Mouse (Mus musculus) effector memory CD4-positive, alpha-beta T cell, adult 5 months (primary cell): ENCODE results near the gene Inafm2. TPM values are rescaled to one million over a fixed set of nuclear protein-coding genes. Genes with fewer than 3 reads are reported as not detected.

Source experiments
- polyA plus RNA-seq: library from polyadenylated mRNA; unstranded; fragments of 100-300 nt; shearing (Covaris generic); gene quantifications from one replicate; pipeline ENCODE4 v1.2.1, GENCODE M21; 2017

Gene Inafm2
- 17.7 TPM for polyA plus RNA-seq

GRCm38 (mm10) chr2:118745232-118745884 lies at the start of gene Inafm2:
Gene Inafm2 (plus strand): TSS chr2:118745758.

GRCm38 (mm10) chr2:118703913-118704730 lies 41.4 kb upstream of the Inafm2 start, which contains the start of gene Ankrd63:
Gene Ankrd63 (minus strand): TSS chr2:118703963.

GRCm38 (mm10) chr2:118728337-118728736 lies 17.2 kb upstream of the Inafm2 start, which contains the start of gene Plcb2:
Gene Plcb2 (minus strand): TSS chr2:118728438.

GRCm38 (mm10) chr2:118761906-118762783 lies 16.6 kb downstream of the Inafm2 start, which contains the start of gene Ccdc9b:
Gene Ccdc9b (minus strand): TSS chr2:118762661.

GRCm38 (mm10) chr2:118772158-118772874 lies 26.8 kb downstream of the Inafm2 start, which contains the start of gene Phgr1:
Gene Phgr1 (plus strand): TSS chr2:118772769.

GRCm38 (mm10) chr2:118779504-118780480 lies 34.2 kb downstream of the Inafm2 start, which contains the start of gene Disp2:
Gene Disp2 (plus strand): TSS chr2:118779719.

Other genes with a start within 250 kb of the Inafm2 start
- gene Bmf, start 196.1 kb upstream of the Inafm2 start, polyA plus RNA-seq: 9.0 TPM
- gene Bub1b, start 147.5 kb upstream of the Inafm2 start, polyA plus RNA-seq: 3.3 TPM
- gene Pak6, start 82.5 kb upstream of the Inafm2 start, polyA plus RNA-seq: 2.2 TPM
- not detected for gene Ankrd63, start 41.8 kb upstream of the Inafm2 start, polyA plus RNA-seq
- 15.4 TPM for gene Plcb2, start 17.3 kb upstream of the Inafm2 start, polyA plus RNA-seq
- not detected for gene Ccdc9b, start 16.9 kb downstream of the Inafm2 start, polyA plus RNA-seq
- gene Phgr1, start 27.0 kb downstream of the Inafm2 start, polyA plus RNA-seq: not detected
- gene Disp2, start 34.0 kb downstream of the Inafm2 start, polyA plus RNA-seq: not detected
- 5.5 TPM for gene Knstrn, start 68.2 kb downstream of the Inafm2 start, polyA plus RNA-seq
- gene Ivd, start 116.2 kb downstream of the Inafm2 start, polyA plus RNA-seq: 79.5 TPM
- 23.6 TPM for gene Bahd1, start 154.6 kb downstream of the Inafm2 start, polyA plus RNA-seq
- gene Chst14, start 180.7 kb downstream of the Inafm2 start, polyA plus RNA-seq: 0.47 TPM